Mouse (Mus musculus) inflammation-experienced regulatory T-cells, adult 6 months (primary cell): ENCODE results near the gene Ppt2. TPM values are rescaled to one million over a fixed set of nuclear protein-coding genes. Genes with fewer than 3 reads are reported as not detected.

ENCODE experiments used
- ATAC-seq: one replicate; pipeline ENCODE4 v1.8.0; 2017
- polyA plus RNA-seq, 3 experiments: library from polyadenylated mRNA; unstranded; fragments of 100-300 nt; shearing (Covaris generic); gene quantifications; one replicate each; pipeline ENCODE4 v1.2.1; 2017

Gene Ppt2
- polyA plus RNA-seq, 3 experiments from 2014 or later, result 18.8 to 22.9 (median 20.6) TPM

DNA sequence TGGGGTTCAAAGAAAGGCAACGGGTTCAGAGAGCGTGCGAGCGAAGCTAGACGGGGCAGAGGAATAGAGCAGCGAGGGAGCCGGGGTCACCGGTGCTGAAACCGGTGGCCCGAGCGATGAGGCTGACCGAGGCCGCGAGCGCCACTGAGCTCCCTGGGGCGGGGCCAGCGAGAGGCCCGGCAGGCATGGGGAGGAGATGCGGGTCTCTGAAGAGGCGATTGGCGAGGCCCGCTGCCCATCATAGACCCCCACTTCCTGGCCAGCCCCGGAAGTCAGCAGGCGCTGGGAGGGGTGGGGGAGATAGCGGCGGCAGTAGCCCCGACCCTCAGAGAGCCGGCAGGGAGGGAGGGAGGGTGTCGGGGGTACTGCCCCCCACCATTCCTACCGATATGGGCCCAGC is 22.7 kb downstream of the Ppt2 start:
- peak; percentile 23 for ATAC-seq

DNA sequence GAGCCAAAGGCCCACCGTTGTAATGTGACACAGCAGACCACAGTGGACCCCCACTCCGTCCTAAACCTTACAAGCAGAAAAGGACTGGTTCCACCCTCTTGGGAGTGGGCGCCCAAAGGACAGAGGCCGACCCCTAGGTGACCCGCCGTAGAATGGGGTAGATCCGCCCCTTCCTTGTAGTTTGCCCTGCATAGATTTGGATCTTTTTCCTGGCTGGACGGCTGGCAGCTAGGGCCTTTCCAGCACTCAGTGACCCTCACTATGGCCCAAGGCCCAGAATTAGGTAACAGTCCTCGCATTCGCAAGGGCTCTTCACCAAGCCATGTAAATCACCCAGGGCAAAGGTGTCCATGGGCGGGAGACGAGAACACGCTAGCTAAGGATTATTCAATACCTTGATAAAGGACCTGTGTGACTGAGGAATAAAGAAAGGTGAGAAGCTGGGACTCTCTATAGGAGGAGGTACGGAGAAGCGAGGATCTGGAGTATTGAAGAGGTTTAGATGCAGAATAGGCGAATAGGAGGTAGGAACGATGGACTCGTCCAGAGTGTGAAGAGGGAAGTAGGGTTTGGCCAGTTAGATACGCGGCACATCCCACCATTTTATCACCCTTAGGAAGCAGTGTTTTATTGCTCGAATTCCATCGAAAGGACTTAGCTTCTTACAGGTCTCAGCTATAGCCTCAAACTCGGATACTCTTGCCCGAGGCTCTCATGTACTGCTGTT is 23.6 kb downstream of the Ppt2 start:
- ATAC-seq, result no peak

DNA sequence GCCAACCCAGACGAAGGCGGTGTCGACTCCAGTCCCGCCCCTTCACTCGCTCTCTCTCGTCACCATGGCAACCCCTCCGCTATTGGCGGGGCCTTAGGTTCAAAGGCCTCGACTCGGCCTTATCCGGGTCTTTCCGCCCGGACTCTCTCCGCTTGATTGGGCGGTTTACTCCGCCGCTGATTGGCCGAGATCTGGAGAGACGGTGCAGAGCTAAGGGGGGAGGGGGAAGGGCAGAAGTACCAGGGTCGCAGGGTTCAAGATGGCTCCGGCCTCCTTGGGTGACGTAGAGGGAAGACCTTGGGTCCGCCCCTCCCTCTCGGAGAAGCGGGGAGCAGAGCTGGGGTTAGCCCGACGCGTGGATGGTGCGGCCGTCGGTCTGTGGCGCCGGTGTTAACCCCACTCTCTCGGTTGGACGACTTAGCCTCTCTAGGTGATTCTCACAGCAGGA is 24.2 kb downstream of the Ppt2 start, which contains the start of gene Agpat1:
TSS of gene Agpat1 (plus strand) at position 202 of the 448 bp plus-strand sequence.
- peak; percentile 71 for ATAC-seq

DNA sequence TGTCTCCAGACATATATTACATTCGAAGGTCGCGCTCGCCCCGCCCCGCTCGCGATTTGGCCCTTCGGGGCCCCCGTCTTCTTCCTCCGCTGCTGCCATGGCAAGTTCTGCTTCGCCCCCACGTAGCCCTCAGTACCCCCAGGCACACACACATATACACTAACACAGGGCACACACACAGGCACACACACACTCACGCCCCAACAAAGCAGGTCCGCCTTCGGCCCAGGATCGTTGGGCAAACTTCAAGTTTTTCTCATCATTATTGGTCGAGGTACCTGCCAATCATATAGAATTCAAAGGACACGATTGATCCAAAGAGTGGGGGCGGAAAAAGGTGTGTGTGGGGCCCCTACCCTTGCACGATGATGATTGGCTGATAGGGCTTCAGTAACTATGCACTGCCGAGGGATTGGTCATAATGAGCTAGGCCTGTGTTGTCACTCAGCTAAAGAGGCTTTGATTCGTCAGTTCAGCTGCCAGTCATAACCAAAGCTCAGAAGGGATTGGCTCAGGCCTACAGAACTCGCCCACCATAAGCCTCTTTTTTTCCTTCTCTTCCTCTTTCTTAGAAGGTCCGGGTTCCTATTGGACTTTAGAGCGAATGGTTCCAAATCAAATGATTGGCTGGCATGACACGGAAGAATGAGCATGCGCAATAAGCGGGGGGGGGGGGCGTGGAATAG is 24.8 kb downstream of the Ppt2 start, which contains the start of gene Rnf5:
TSS of gene Rnf5 (minus strand) at position 316 of the 686 bp plus-strand sequence.
- ATAC-seq, result peak; percentile 82

DNA sequence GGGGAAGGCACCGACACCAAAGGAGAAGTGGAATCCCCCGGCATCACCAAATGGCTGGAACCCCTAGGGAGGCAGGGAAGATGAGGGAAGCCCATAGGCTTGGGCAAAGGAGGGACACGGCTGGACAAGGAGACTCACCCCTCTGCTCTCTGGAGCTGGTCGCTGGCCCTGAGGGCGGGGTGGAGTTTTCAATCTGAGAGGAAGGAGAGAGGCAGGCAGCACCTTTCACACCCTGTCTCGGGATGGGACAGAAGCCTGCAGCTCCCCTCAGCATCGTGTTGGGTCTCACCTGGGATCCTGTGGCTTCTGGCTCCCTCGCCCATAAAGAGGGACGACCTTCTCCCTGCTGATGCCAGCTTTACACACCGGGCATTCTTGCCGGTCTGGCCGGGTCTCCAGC is 26.5 kb downstream of the Ppt2 start:
- ATAC-seq, result no peak

DNA sequence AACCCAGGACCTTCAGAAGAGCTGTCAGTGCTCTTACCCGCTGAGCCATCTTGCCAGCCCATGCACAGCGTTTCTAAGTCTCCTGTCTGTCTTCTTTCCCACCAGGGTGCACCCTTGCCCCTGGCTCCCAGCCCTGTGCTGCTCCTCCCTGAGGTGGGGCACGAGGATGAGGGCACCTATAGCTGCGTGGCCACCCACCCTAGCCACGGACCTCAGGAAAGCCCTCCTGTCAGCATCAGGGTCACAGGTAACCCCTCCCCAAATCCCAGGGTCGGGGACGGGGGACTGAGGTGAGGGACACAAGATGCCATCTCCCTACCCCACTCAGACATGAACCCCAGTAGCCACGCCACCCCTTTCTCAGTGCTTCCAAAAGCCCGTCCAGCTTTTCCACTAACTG is 28.4 kb downstream of the Ppt2 start:
- no peak for ATAC-seq

DNA sequence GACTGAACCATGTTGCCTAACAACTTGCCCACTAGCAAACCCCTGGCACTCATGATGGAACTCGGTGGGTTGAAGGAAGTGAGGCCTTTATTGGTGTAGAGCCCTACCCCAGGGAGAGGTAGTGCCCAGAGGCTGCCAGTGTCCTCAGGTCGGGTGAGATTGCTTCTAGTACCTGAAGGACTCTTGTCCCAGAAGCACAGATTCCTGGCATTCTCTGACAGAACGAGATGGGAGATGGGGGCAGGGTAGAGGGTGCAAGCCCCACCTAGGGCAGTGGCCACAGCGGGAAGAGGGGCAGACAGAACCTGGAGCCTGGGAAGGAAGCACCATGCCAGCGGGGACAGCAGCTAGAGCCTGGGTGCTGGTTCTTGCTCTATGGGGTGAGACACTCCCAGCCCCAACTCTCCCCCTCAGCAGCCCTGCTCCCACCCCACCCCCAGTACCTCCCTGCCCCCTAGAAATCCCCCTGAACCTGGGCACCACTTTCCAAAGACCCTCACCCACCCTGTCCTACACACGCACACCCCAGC is 30.7 kb downstream of the Ppt2 start, which contains the start of gene Ager:
TSS of gene Ager (plus strand) at position 297 of the 530 bp plus-strand sequence.
- no peak for ATAC-seq

DNA sequence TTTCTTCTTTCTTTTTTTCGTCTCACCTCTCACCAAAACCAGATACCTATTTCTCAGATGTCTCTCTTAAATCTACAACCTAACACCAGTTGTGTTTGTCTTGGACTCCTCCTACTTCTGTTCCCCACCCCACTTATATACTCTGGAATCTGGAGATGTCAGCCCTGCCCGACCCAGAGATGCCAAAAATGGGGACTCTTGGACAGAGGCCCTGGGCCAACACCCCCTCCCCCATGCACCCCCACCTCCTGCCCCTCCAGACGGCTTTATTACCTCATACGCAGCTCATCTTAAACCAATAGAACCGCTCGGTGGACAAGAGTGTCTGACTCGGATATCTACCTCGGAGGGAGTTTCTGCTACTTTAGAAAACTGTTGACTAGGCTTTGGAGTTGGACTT is 32.2 kb downstream of the Ppt2 start:
- no peak for ATAC-seq

DNA sequence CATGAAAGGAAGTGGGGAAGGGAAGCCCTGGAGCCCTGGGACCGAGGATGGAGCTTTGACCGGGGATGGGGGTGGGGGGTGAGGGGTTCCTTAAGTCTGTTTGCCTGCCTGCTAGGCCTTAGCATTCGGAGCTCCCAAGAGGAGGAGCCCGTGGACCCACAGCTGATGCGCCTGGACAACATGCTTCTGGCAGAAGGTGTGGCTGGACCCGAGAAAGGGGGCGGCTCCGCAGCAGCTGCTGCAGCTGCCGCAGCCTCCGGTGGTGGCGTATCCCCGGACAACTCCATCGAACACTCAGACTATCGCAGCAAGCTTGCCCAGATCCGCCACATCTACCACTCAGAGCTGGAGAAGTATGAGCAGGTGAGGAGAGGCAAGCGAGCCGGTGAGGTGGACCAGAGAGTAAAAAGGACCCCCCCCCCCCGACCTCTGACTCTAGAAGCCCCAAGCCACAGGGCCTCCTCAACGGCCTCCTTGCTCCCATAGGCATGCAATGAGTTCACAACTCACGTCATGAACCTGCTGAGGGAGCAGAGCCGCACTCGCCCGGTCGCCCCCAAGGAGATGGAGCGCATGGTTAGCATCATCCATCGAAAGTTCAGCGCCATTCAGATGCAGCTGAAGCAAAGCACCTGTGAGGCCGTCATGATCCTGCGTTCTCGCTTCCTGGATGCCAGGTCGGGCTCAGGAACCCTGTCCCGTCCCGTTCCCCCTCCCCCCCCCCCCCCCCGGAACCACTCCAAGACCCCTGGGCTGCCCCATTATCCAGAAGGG is 34.4 kb downstream of the Ppt2 start:
- no peak for ATAC-seq

DNA sequence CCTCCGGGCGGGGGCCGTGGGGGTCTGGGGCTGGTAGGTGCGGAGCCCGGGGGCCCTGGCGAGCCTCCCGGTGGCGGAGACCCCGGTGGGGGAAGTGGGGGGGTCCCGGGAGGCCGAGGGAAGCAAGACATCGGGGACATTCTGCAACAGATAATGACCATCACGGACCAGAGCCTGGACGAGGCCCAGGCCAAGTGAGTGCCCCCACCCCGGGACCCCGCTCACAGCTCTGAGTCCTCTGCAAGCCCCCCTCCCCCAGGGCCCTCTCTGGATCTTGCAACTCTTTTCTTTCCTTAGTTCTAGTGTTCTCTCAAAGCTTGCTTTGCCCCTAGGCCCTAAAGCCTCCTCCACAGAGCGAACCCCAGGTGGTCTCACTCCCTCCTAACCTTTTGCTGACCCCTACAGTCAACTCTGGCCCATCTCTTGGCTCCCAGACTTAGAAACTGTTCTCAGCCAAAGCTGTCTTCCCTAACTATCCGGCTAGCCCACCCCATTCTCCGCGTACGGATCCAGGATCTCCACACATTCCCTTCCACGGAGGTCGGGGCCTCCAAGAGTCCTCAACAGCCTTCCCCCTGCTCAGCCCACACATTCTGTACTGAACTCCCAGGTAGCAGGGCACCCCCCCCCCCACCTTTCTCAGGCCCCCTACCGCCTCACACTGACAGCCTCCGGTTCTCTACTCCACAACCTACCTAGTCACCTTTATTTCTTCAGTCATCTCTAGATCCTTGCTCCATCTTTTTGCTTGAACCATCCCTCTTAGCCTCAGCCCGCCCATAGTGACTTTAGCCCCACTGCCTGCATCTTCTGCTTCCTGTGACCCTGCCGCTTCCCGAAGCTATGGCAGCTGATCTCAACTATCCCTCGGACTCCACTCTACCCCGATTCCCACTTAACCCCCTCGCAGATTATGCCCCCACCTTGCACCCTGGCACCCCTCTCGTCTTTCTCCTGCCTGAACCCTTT is 35.4 kb downstream of the Ppt2 start:
- no peak for ATAC-seq

DNA sequence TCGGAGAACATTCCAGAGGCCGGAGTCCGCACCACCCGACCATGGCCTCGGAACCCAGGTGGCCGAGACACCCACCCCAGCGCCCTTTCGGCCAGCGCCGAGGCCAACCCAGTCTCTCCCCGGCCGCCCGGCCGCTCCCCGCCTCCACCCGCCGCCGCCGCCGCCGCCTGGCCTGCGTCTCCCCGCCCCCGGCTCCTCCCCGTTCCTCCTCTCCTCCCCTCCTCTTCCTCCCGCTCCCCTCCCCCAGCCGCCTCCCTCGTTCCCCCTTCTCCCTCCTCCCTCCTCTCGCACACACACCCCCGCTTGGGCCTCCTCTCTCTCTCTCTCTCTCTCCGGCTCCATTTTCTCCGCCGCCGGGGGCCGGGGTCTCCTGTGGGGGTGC is 36.3 kb downstream of the Ppt2 start:
- ATAC-seq, result peak; percentile 51

DNA sequence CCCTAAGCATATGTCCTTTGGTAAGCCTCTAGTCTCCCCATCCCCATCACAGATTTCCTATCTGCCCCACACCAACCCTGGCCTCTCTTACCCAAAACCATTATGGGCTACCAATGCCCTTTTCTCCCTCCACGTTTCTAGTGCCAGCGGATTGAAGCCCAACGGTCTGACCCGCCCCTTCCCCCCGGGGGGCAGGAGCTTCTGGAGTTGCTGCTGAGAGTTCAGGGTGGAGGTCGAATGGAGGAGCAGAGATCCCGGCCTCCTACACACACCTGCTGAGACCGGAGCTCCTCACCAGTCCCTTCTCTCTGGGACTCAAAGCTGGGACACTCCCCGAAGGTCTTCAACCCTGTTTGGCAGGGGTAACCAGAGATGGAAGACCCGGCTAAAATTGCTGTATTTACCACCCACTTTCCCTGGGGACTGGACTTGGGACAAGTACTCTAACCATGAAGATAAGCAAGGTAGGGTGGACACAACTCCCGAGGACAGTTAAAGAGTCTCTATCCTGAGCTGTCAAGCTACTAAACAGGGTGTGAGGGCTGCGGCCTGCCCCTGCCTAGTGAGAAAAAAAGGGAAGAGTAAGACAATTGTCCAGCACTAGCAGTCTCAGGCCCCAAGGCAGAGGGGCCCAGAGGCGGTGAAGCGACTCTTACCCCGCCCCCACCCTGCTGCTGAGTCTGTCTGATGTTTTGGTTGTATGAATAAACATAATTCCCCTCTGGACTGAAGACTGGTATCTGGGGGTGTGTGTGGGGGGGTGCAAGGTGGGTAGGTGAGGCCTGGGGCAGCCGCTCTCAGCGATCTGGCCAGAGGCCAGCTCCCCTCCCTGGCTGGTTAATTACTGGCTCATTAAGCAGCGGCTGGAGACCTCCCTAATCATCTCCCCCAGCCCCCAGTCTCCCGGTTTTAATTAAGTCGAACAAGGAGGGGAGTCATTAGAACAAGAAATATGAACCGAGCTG is 37.0 kb downstream of the Ppt2 start, which contains the start of gene Pbx2:
TSS of gene Pbx2 (plus strand) at position 238 of the 965 bp plus-strand sequence.
- no peak for ATAC-seq

DNA sequence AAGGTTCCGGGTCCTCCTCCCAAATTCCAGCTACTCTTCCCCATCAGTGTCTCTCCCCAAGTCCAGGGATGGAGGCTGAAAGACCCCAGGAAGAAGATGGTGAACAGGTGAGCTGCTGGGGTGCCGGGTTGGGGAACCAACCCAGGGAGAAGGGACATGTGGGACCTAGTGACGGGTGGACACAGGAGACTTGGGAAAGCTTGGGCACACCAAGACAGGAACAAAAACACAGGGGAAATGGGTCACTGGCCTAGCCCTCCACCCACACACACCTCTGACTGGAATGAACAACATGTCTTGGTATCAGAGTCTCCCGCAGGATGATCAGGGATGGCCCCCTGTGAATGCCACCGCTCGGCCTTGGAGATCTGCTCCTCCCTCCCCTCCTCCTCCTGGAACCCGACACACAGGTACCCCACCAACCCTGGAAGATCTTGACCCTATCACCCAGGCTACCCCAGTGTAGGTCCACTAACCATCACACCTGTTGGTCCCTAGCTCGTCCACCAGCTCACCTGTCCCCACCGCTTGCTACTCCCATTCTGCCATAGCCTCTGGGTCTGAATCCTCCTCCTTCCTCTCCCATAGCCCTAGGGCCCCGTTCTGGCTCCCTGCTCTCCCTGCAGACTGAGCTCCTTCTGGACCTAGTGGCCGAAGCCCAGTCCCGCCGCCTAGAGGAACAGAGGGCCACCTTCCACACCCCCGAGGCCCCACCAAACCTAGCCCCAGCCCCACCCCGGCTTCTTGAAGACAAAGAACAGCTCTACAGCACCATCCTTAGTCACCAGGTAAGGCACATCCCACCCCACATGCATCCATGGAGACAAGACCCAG is 37.9 kb downstream of the Ppt2 start:
- no peak for ATAC-seq

DNA sequence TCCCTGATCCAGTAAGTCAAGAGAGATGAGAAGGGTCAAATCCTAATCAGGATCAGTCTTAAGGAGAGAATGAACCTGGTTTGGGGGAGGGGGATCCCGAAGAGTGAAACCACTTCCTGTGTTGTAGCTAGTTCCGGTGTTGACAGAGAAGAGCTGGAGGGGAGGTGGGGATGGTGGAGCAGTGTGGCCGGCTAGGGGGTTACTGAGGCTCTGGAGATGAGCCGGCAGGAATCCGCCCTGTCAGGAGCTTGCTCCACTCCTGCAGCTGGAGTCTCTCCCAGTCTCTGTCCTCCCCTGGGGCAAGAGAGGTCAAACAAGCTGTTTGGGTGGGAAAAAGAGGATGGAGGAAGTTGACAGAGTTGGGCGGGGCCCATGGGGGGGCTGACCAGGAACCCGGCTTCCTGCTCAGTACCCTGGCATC is 38.6 kb downstream of the Ppt2 start, which contains the start of gene Gpsm3:
TSS of gene Gpsm3 (plus strand) at position 126 of the 421 bp plus-strand sequence.
- peak; percentile 50 for ATAC-seq

DNA sequence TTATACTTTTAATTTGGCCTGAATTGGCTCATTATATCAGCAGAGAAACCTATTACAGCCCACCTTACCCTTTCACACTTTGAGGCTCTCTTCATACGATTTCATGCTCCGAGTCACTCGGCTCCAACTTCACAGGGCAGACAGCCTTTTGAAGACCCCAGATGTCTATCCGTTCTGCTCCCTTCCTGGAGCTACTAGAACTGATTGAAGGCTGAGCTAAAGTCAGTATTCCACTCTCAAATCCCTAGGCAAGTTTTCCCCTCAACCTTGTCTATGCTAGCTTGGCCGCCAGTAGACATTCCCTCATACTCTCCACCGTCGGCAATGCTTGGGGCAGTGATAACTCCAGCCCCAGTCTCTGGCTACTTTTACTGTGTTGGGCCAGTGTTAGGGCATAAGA is 39.1 kb downstream of the Ppt2 start:
- no peak for ATAC-seq

DNA sequence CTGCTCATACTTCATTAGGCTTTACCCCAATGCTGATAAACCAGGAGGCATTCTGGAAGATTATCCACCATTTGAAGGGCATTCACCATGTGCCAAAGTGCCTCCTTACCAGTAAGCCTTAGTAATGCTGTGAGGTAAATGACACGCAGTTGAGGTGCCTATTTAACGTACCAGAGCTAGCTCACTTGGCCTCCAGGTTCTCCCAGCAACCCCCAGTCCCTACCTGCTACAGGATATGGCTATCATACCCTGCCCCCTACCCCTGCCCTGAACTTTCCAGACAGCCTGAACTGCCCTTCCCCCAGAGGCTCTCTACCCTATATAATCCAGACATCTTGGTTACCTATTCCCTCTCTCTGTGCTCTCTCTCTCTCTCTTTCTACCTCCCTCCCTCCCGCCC is 39.5 kb downstream of the Ppt2 start:
- ATAC-seq, result no peak

DNA sequence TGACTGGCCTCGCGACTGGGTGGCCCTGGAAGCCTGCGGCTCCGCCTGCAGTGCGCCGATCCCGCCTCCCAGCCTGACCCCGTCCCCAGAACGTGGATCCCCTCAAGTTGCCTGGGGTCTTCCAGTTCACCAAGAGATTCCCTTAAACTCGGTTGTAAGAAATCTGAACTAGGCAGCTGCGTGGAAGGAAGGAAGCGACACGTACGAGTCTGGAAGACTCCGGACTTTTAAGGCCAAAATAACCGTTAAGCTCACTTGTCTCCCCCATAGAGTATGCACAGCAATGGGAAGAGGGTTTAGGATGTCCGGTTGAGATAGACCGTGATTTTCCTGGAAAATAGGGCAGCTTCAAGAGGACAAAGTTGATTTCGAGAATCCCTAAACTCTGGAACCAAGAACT is 40.5 kb downstream of the Ppt2 start:
- no peak for ATAC-seq

DNA sequence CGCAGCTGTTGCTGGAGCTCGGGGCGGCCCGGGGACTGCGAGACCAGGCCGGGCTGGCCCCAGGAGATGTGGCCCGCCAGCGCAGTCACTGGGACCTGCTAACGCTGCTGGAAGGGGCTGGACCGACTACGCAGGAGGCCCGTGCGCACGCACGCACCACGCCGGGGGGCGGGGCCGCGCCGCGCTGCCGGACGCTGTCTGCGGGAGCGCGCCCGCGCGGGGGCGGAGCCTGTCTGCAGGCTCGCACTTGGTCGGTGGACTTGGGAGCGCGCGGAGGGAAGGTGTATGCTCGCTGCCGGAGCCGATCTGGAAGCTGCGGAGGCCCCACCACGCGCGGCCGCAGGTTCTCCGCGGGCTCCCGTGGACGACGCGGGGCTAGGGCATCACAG is 40.9 kb downstream of the Ppt2 start:
- peak; percentile 76 for ATAC-seq

DNA sequence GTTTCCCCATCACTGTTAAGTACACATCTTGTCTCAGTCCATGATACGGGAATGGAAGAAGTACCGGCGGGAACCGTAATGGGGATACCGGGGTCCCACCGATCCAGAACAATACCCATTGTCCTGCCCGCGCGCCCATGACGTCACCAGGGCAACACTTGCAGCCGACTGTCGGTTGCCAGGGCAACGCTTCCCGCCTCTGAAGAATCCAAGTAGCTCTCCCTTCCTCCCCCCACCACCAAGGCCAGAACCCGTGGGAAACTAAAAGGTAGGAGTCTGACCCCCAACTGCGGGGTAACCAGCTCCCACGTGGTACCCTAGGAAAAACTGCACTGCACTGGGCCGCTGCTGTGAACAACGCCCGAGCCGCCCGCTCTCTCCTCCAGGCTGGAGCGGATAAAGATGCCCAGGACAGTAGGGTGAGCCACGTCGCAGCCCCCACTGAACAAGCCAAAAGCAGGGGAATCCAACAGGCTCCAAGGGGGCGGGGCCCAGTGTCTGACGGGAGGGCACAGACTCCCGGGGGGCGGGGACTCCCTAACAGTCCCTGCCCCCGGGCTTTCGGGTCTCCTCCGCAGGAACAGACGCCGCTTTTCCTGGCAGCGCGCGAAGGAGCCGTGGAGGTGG is 41.4 kb downstream of the Ppt2 start:
- peak; percentile 62 for ATAC-seq
